19 mouse cellular contexts compared by ENCODE assay signal in the genomic region with DNA sequence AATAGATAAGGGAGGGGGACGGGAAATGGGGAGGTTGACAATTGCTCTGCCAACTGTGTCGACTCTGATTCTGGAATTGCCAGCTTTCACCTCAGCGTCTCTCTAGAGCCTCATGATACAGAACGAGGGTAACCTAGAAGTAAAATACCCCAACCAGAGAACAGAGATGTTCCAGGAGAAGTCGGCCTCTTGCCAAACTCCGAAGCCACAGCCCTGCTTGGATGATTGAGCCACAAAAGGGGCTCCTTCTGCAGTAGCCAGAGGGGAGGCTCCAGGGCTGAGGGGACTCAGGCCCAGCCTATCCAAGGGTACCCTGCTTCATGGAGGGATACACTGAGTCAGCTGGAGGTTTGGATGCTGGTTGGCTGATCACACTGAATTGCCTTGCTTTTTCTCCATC. TPM values are rescaled to one million over a fixed set of nuclear protein-coding genes. Genes with fewer than 3 reads are reported as not detected.
DNase-seq lines count a peak whose midpoint lies in the region; ATAC-seq and TF ChIP-seq lines count a peak whose summit lies in the region.
"Had no signal": no experiment of that assay in that cellular context is flagged by ENCODE, and none has a peak within 500 bp of the region (broad histone marks: within the 10 kb centered on the region; RNA-seq: fewer than 3 reads in every experiment).

No protein-coding gene starts in this region.

- no peak overlapping the region for H3K27ac ChIP-seq in cerebellum, adult 2 months (ENCODE audit: insufficient read depth, low read length)
- no peak overlapping the region for H3K27ac ChIP-seq in heart, embryonic 11.5 days (ENCODE audit: low read depth, low read length)
- peak overlapping the region; percentile 93 for H3K27ac ChIP-seq in left cerebral cortex, adult 2 months
- 0 out of 2 replicates have a peak overlapping the region, but pooled peaks have one; percentile 76 for H3K27ac ChIP-seq in embryonic facial prominence, embryonic 10.5 days (replicated peaks)
- H3K27ac ChIP-seq: liver, embryonic 15.5 days; stomach, postnatal 0 days had no signal

- WGBS in cerebellum, adult 2 months, result 43% methylated on average over 6 of the region's 6 CpGs
- 51% methylated on average over 6 of the region's 6 CpGs for WGBS in heart, embryonic 11.5 days (ENCODE audit: insufficient replicate concordance)
- 64% methylated on average over 6 of the region's 6 CpGs for WGBS in embryonic facial prominence, embryonic 10.5 days

- no peaks in the 10 kb centered on the region for H3K9me3 ChIP-seq in heart, embryonic 11.5 days (replicated peaks; ENCODE audit: control insufficient read depth, low read length)
- no peaks in the 10 kb centered on the region for H3K9me3 ChIP-seq in embryonic facial prominence, embryonic 10.5 days
- H3K9me3 ChIP-seq: forebrain, embryonic 12.5 days; kidney, embryonic 15.5 days; liver, embryonic 15.5 days; midbrain, embryonic 13.5 days had no signal

- no peaks in the 10 kb centered on the region for H3K36me3 ChIP-seq in heart, embryonic 11.5 days (ENCODE audit: control insufficient read depth, insufficient read depth, low read length)
- no peaks in the 10 kb centered on the region for H3K36me3 ChIP-seq in embryonic facial prominence, embryonic 10.5 days (replicated peaks)
- H3K36me3 ChIP-seq: forebrain, embryonic 12.5 days; kidney, embryonic 15.5 days; liver, embryonic 15.5 days; midbrain, embryonic 13.5 days had no signal

- peaks cover 11% of the 10 kb centered on the region for H3K4me1 ChIP-seq in cerebellum, adult 2 months (ENCODE audit: control insufficient read depth, insufficient read depth, low read length)
- H3K4me1 ChIP-seq in heart, embryonic 11.5 days (ENCODE audit: control insufficient read depth, insufficient read depth, low read length), result peaks cover 14% of the 10 kb centered on the region
- H3K4me1 ChIP-seq in embryonic facial prominence, embryonic 10.5 days, result peaks cover 53% of the 10 kb centered on the region

- peak; percentile 51 for DNase-seq in cerebellum, adult 11-12 months
- no peak for DNase-seq in cerebellum, adult 2 months
- DNase-seq in heart, postnatal 25 days (ENCODE audit: low spot score), result no peak
- DNase-seq in left cerebral cortex, adult 2 months (ENCODE audit: extremely low spot score in 1 of 2, low spot score in 2 of 2), result no peak
- no peak for DNase-seq in left cerebral cortex, adult 8-10 months (ENCODE audit: low spot score in 2 of 2)
- no peak for DNase-seq in embryonic facial prominence, embryonic 10.5 days (ENCODE audit: low spot score)
- no peak for DNase-seq in urinary bladder, postnatal 25 days (ENCODE audit: low spot score)

- intact Hi-C loops in heart, postnatal 25 days (cut with DNase I), result loop anchor here (10.0 kb wide), 1 partner anchor 144 kb away; the partner anchor contains the start of gene Padi3
- intact Hi-C loops in left cerebral cortex, adult 2 months (cut with DNase I), result loop anchor here (1.0 kb wide), 1 partner anchor 52 kb away; the partner anchor contains the start of gene Padi2

- no peak for ATAC-seq in heart, embryonic 11.5 days (replicated peaks; ENCODE audit: insufficient number of reproducible peaks, low FRiP score, low TSS enrichment)

- no peak overlapping the region for H3K4me3 ChIP-seq in cerebellum, adult 2 months (replicated peaks; ENCODE audit: insufficient read depth, low read depth, low read length)
- no peak overlapping the region for H3K4me3 ChIP-seq in heart, embryonic 11.5 days (ENCODE audit: low read depth, low read length)
- no peak overlapping the region for H3K4me3 ChIP-seq in left cerebral cortex, adult 2 months
- no peak overlapping the region; the same call in 1 of the 2 replicates for H3K4me3 ChIP-seq in embryonic facial prominence, embryonic 10.5 days

- H3K4me2 ChIP-seq in heart, embryonic 11.5 days, result peak overlapping the region; percentile 77; the same call in 1 of the 2 replicates

- no peak for TF ChIP-seq CTCF in cerebellum, adult 2 months (IDR thresholded peaks at IDR 0.05; ENCODE audit: borderline replicate concordance, insufficient read depth, low read depth, low read length)
- TF ChIP-seq CTCF in left cerebral cortex, adult 2 months (IDR thresholded peaks at IDR 0.05), result no peak

- TF ChIP-seq POLR2A in cerebellum, adult 2 months (IDR thresholded peaks at IDR 0.05; ENCODE audit: borderline replicate concordance, insufficient read depth, low read length), result no peak

- H3K27me3 ChIP-seq in cerebellum, adult 2 months (ENCODE audit: control insufficient read depth, insufficient read depth, low read length), result no peaks in the 10 kb centered on the region
- H3K27me3 ChIP-seq in heart, embryonic 11.5 days (ENCODE audit: control insufficient read depth, insufficient read depth, low read length), result no peaks in the 10 kb centered on the region
- peaks cover 14% of the 10 kb centered on the region; the same call in 1 of the 2 replicates for H3K27me3 ChIP-seq in embryonic facial prominence, embryonic 10.5 days (replicated peaks; ENCODE audit: low read depth, poor library complexity, severe bottlenecking)
- H3K27me3 ChIP-seq: midbrain, embryonic 13.5 days; Patski had no signal

- H3K9ac ChIP-seq in heart, embryonic 11.5 days (ENCODE audit: low read depth, low read length), result no peak overlapping the region

RNA-seq across cellular contexts. Expression of gene Sdhb, which starts 2.7 kb away (rescaled TPM):
- 320 and 325 TPM in 2 replicates for polyA plus RNA-seq in cerebellum, adult 2 months (2012; rRNA removed)
- polyA plus RNA-seq in heart, embryonic 11.5 days (2014; fragmentation: Nextera tagmentation; extraction: Ambion mirVana), result 760 and 778 TPM in 2 replicates
- 1,000 to 10,000 TPM; 1,213 to 1,269 TPM for total RNA-seq in heart, postnatal 25 days (2021)
- 100 to 1,000 TPM; 170 to 178 TPM for total RNA-seq in left cerebral cortex, adult 2 months (2021)
- 100 to 1,000 TPM; 186 to 203 (median 195) TPM for total RNA-seq in left cerebral cortex, adult 8-10 months (2022)
- 432 and 438 TPM in 2 replicates for polyA plus RNA-seq in embryonic facial prominence, embryonic 10.5 days (2016; fragmentation: Nextera tagmentation; extraction: Ambion mirVana)

RNA-seq across cellular contexts. Expression of gene Atp13a2, which starts 28.4 kb away (rescaled TPM):
- polyA plus RNA-seq in cerebellum, adult 2 months (2012; rRNA removed), result 194 and 198 TPM in 2 replicates
- 18.2 and 18.9 TPM in 2 replicates for polyA plus RNA-seq in heart, embryonic 11.5 days (2014; fragmentation: Nextera tagmentation; extraction: Ambion mirVana)
- total RNA-seq in heart, postnatal 25 days (2021), result 10 to 100 TPM; 16.5 to 19.4 TPM
- total RNA-seq in left cerebral cortex, adult 2 months (2021), result 100 to 1,000 TPM; 150 to 155 TPM
- 100 to 1,000 TPM; 141 to 156 (median 150) TPM for total RNA-seq in left cerebral cortex, adult 8-10 months (2022)
- 42.4 and 43.2 TPM in 2 replicates for polyA plus RNA-seq in embryonic facial prominence, embryonic 10.5 days (2016; fragmentation: Nextera tagmentation; extraction: Ambion mirVana)

RNA-seq across cellular contexts. Expression of gene Mfap2, which starts 51.9 kb away (rescaled TPM):
- polyA plus RNA-seq in cerebellum, adult 2 months (2012; rRNA removed), result 3.1 and 3.4 TPM in 2 replicates
- polyA plus RNA-seq in heart, embryonic 11.5 days (2014; fragmentation: Nextera tagmentation; extraction: Ambion mirVana), result 246 and 248 TPM in 2 replicates
- total RNA-seq in heart, postnatal 25 days (2021), result 1 to 10 TPM; 6.7 to 6.9 TPM
- 1 to 10 TPM; 4.8 to 4.9 TPM for total RNA-seq in left cerebral cortex, adult 2 months (2021)
- total RNA-seq in left cerebral cortex, adult 8-10 months (2022), result 1 to 10 TPM; 1.8 to 5.2 (median 3.3) TPM
- 399 and 480 TPM in 2 replicates for polyA plus RNA-seq in embryonic facial prominence, embryonic 10.5 days (2016; fragmentation: Nextera tagmentation; extraction: Ambion mirVana)
- total RNA-seq: common myeloid progenitor, adult 5-6 weeks; megakaryocyte progenitor cell, adult 5-6 weeks; MEL; monocyte, adult 5-6 weeks; neutrophil, adult 5-6 weeks had no signal

RNA-seq across cellular contexts. Expression of gene Padi2, which starts 52.2 kb away (rescaled TPM):
- 22.2 and 25.2 TPM in 2 replicates for polyA plus RNA-seq in cerebellum, adult 2 months (2012; rRNA removed)
- polyA plus RNA-seq in heart, embryonic 11.5 days (2014; fragmentation: Nextera tagmentation; extraction: Ambion mirVana), result 3.8 and 5.9 TPM in 2 replicates
- under 1 TPM; 0.42 to 0.81 TPM for total RNA-seq in heart, postnatal 25 days (2021)
- 10 to 100 TPM; 10.2 to 11.6 TPM for total RNA-seq in left cerebral cortex, adult 2 months (2021)
- total RNA-seq in left cerebral cortex, adult 8-10 months (2022), result 10 to 100 TPM; 18.8 to 23.9 (median 23.5) TPM
- polyA plus RNA-seq in embryonic facial prominence, embryonic 10.5 days (2016; fragmentation: Nextera tagmentation; extraction: Ambion mirVana), result 0.97 and 1.6 TPM in 2 replicates

Comparison
In these comparisons a context has a peak if more than half of its experiments do, and no peak if none do; other contexts are left out.
1. H3K27ac ChIP-seq: peak in left cerebral cortex, adult 2 months (single experiment) and embryonic facial prominence, embryonic 10.5 days (single experiment); none in cerebellum, adult 2 months (single experiment) and heart, embryonic 11.5 days (single experiment).
2. RNA of gene Sdhb, which starts 2.7 kb away (total RNA-seq): 1,213 to 1,269 TPM in heart, postnatal 25 days; 186 to 203 TPM in left cerebral cortex, adult 8-10 months and 170 to 178 TPM in left cerebral cortex, adult 2 months; every median in the first group is over 4 times any median in the second.
3. RNA of gene Atp13a2, which starts 28.4 kb away (total RNA-seq): 141 to 156 TPM in left cerebral cortex, adult 8-10 months and 150 to 155 TPM in left cerebral cortex, adult 2 months; 16.5 to 19.4 TPM in heart, postnatal 25 days; every median in the first group is over 4 times any median in the second.